Mouse (Mus musculus): ENCODE data around the gene Ucp2.

DNA sequence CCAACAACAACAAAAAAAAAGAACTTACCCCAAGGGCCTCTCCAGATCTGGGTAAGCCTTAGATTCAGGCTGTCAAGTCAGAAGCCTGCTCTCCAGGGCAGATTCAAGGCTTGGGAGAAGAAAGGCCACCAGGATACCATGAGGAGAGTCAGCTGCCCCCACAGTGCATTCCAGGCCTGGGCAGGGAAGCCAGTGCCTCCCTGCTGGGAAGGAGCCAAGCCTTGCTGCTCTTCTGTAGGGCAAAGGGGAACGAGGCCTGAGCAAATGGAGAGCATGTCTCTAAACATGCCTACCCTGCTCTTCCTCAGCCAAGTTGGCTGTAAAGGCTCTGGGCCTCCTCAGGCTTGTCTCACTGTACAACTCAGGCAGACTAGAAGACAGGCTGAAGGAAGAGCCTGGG lies 18.5 kb upstream of the Ucp2 start:
- no peak for TF ChIP-seq MAX (IDR thresholded peaks at IDR 0.05; ENCODE audit: low read depth)
- TF ChIP-seq MYOG (IDR thresholded peaks at IDR 0.05; ENCODE audit: control insufficient read depth in 1 of 3, insufficient read depth in 1 of 3, insufficient read length in 2 of 3, low read depth in 2 of 3): peak; percentile 20 to 88 (median 20)
- TF ChIP-seq MYOD1 (IDR thresholded peaks at IDR 0.05; ENCODE audit: control insufficient read depth in 1 of 3, insufficient read length in 2 of 3, low read depth in 2 of 3): peak in 2 of 3 experiments; percentile 53 to 80
- TF ChIP-seq CEBPB (IDR thresholded peaks at IDR 0.05; ENCODE audit: insufficient read depth, poor library complexity, severe bottlenecking): no peak
- TF ChIP-seq POLR2A (IDR thresholded peaks at IDR 0.05; ENCODE audit: insufficient read length, low read depth): no peak
- TF ChIP-seq TCF12 (IDR thresholded peaks at IDR 0.05; ENCODE audit: insufficient read depth, poor library complexity, severe bottlenecking): no peak
